Comparison of ENCODE assay signal across 23 mouse cellular contexts in the genomic region with DNA sequence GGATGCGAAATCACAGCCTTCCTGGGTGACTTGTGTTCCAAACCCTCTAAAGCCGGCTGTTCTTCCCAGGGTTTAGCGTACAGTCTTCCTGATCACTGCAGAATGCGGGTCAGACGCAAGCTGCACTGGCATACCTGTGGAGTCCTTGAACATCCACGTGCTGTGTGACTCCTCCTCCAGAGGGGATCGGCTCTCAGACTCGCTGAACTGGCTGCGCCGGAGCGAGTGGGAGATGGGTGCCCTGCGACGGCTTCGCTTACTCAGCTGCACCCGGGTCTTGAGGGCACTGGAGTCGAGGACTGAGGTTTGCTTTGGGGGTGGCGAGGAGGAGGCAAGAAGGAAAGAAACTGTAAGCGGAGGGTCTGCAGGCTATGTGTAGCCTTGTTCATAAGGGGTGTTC. TPM values are rescaled to one million over a fixed set of nuclear protein-coding genes. Genes with fewer than 3 reads are reported as not detected.
"Had no signal": no experiment of that assay in that cellular context is flagged by ENCODE, and none has a peak within 500 bp of the region (broad histone marks: within the 10 kb centered on the region; RNA-seq: fewer than 3 reads in every experiment).

No protein-coding gene starts in this region.

- H3K27ac ChIP-seq: liver, embryonic 13.5 days; liver, embryonic 15.5 days; midbrain, embryonic 10.5 days; midbrain, embryonic 12.5 days; neural tube, embryonic 13.5 days; neural tube, embryonic 15.5 days had no signal

- H3K9ac ChIP-seq: liver, embryonic 13.5 days; liver, embryonic 15.5 days; liver, postnatal 0 days; midbrain, embryonic 12.5 days; neural tube, embryonic 13.5 days; neural tube, embryonic 15.5 days had no signal

- DNase-seq: liver; liver, embryonic 13.5 days; liver, postnatal 0 days; midbrain, embryonic 14.5 days; retina, postnatal 1 day; right cerebral cortex, adult 18-20 months; right cerebral cortex, postnatal 25 days; right cerebral cortex, postnatal 4 days; spleen, adult 18-20 months; thymus, adult 18-20 months; thymus, postnatal 14 days; thymus, postnatal 36 days had no signal

- H3K4me2 ChIP-seq: liver, embryonic 11.5 days; liver, embryonic 13.5 days; liver, embryonic 15.5 days; midbrain, embryonic 12.5 days; neural tube, embryonic 13.5 days; neural tube, embryonic 15.5 days had no signal

- H3K4me1 ChIP-seq: liver, embryonic 13.5 days; liver, embryonic 15.5 days; midbrain, embryonic 12.5 days had no signal

- H3K36me3 ChIP-seq: liver, embryonic 13.5 days; midbrain, embryonic 12.5 days; neural tube, embryonic 13.5 days; neural tube, embryonic 15.5 days had no signal

- H3K4me3 ChIP-seq: liver, embryonic 13.5 days; liver, embryonic 15.5 days; midbrain, embryonic 10.5 days; midbrain, embryonic 12.5 days; myocyte; neural tube, embryonic 13.5 days; neural tube, embryonic 15.5 days had no signal

- H3K27me3 ChIP-seq: liver, embryonic 13.5 days; liver, embryonic 15.5 days; neural tube, embryonic 13.5 days; neural tube, embryonic 15.5 days had no signal

- H3K9me3 ChIP-seq: liver, embryonic 13.5 days; liver, embryonic 15.5 days; midbrain, embryonic 10.5 days; midbrain, embryonic 12.5 days; neural tube, embryonic 13.5 days; neural tube, embryonic 15.5 days had no signal

- ATAC-seq: liver, postnatal 0 days; midbrain, embryonic 16.5 days had no signal

RNA-seq across cellular contexts. Expression of a gene that starts 14.1 kb away (rescaled TPM):
- polyA plus RNA-seq: liver, embryonic 13.5 days; liver, embryonic 15.5 days; neural tube, embryonic 11.5 days had no signal

RNA-seq across cellular contexts. Expression of a gene that starts 25.5 kb away (rescaled TPM):
- polyA plus RNA-seq: liver, embryonic 11.5 days; liver, embryonic 13.5 days; liver, embryonic 15.5 days; liver, postnatal 0 days; midbrain, embryonic 10.5 days; midbrain, embryonic 12.5 days; midbrain, embryonic 14.5 days; midbrain, embryonic 16.5 days; myocyte; neural tube, embryonic 11.5 days; neural tube, embryonic 13.5 days; neural tube, embryonic 15.5 days; stomach, embryonic 14.5 days; stomach, embryonic 16.5 days had no signal
